Mouse (Mus musculus) heart, embryonic 14.5 days (tissue): ENCODE measurements around the gene Dusp16. TPM values are rescaled to one million over a fixed set of nuclear protein-coding genes. Genes with fewer than 3 reads are reported as not detected.

Experiments used
- ATAC-seq: fragments of 200-750 bp; cut with Nextera tagmentation; 2 replicates; pipeline ENCODE4 v1.8.0; 2017; ENCODE audit warnings: low read depth, moderate TSS enrichment; ENCODE audit not compliant: insufficient number of reproducible peaks, insufficient read depth, low FRiP score
- H3K27ac ChIP-seq, 2 experiments: fragments of 200-500 bp in 1 of 2; fragments of 300-500 bp in 1 of 2; sonication (generic) in 1 of 2; replicated peaks in 1 of 2; 2 replicates each; pipeline ENCODE4 v1.5.1; 2012 to 2014; ENCODE audit warnings: low read depth in 2 of 2, low read length in 2 of 2, control low read depth in 1 of 2, mild to moderate bottlenecking in 1 of 2, mixed read lengths in 1 of 2; ENCODE audit not compliant: control insufficient read depth in 1 of 2, insufficient read depth in 1 of 2
- H3K27me3 ChIP-seq: fragments of 300-500 bp; sonication (generic); 2 replicates; pipeline ENCODE4 v1.6.1; 2014; ENCODE audit warnings: mild to moderate bottlenecking, low read length, control low read depth; ENCODE audit not compliant: control insufficient read depth, insufficient read depth
- H3K36me3 ChIP-seq: fragments of 300-500 bp; sonication (generic); 2 replicates; pipeline ENCODE4 v1.6.1; 2014; ENCODE audit warnings: mild to moderate bottlenecking, control low read depth, low read length, mixed read lengths; ENCODE audit not compliant: control insufficient read depth, insufficient read depth
- H3K4me1 ChIP-seq, 2 experiments: fragments of 200-500 bp in 1 of 2; fragments of 300-500 bp in 1 of 2; sonication (generic) in 1 of 2; 2 replicates each; pipeline ENCODE4 v1.6.1; 2012 to 2014; ENCODE audit warnings: low read length in 2 of 2, control low read depth in 1 of 2, mixed read lengths in 1 of 2; ENCODE audit not compliant: control insufficient read depth in 2 of 2, insufficient read depth in 2 of 2
- H3K4me2 ChIP-seq: fragments of 300-500 bp; sonication (generic); 2 replicates; pipeline ENCODE4 v1.6.1; 2014; ENCODE audit warnings: mild to moderate bottlenecking, low read length
- H3K4me3 ChIP-seq, 2 experiments: fragments of 200-500 bp in 1 of 2; fragments of 300-500 bp in 1 of 2; sonication (generic) in 1 of 2; 2 replicates each; pipeline ENCODE4 v1.5.1; 2012 to 2014; ENCODE audit warnings: low read length in 2 of 2, mild to moderate bottlenecking in 2 of 2, control low read depth in 1 of 2, low read depth in 1 of 2, moderate library complexity in 1 of 2; ENCODE audit not compliant: control insufficient read depth in 1 of 2, insufficient read depth in 1 of 2
- H3K9ac ChIP-seq: fragments of 300-500 bp; sonication (generic); 2 replicates; pipeline ENCODE4 v1.6.1; 2014; ENCODE audit warnings: mild to moderate bottlenecking, low read length
- H3K9me3 ChIP-seq: fragments of 300-500 bp; sonication (generic); 2 replicates; pipeline ENCODE4 v1.6.1; 2016; ENCODE audit warnings: low read length, control low read depth; ENCODE audit not compliant: control insufficient read depth
- WGBS: fragments of 180-500 bp; shearing (Covaris S2); extraction: QIAGEN DNeasy Blood & Tissue Kit; methylation state at CpG from one replicate; pipeline ENCODE4 v1.1.7; 2014; 5-methylcytosine and 5-hydroxymethylcytosine counted together
- polyA plus RNA-seq: library from polyadenylated mRNA; unstranded; fragments of >200 nt; fragmentation: Nextera tagmentation; extraction: Ambion mirVana; gene quantifications from 2 replicates; pipeline ENCODE4 v1.2.1, GENCODE M21; 2014

The Dusp16 gene
- polyA plus RNA-seq, 1 experiment from 2014 or later = 19.7 TPM

- no peak overlapping the region for H3K4me2 ChIP-seq
- peaks cover 7 to 14% of the 10 kb centered on the region in 2 experiments; a peak in 3 of 4 replicates for H3K4me1 ChIP-seq
- no peak overlapping the region for H3K9ac ChIP-seq
- 50% methylated on average over 6 of the region's 6 CpGs for WGBS
- H3K9me3 ChIP-seq = no peaks in the 10 kb centered on the region
- no peak overlapping the region for H3K27ac ChIP-seq
- no peaks in the 10 kb centered on the region for H3K36me3 ChIP-seq
- H3K27me3 ChIP-seq = no peaks in the 10 kb centered on the region
- H3K4me3 ChIP-seq = no peak overlapping the region
- ATAC-seq = no peak
Measured at GRCm38 (mm10) chr6:134820411-134820810, 28.0 kb upstream of the Dusp16 start.

GRCm38 (mm10) chr6:134819741-134820140 is 27.3 kb upstream of the Dusp16 start:
- Histone ChIP-seq H3K27ac (no peak overlapping the region), H3K9ac (no peak overlapping the region), H3K4me3 (no peak overlapping the region), H3K9me3 (no peaks in the 10 kb centered on the region), H3K27me3 (no peaks in the 10 kb centered on the region), H3K4me1 (peaks cover 7 to 14% of the 10 kb centered on the region in 2 experiments; a peak in 3 of 4 replicates), H3K4me2 (no peak overlapping the region), H3K36me3 (no peaks in the 10 kb centered on the region)
- 59% methylated on average over 5 of the region's 5 CpGs for WGBS
- ATAC-seq = no peak

GRCm38 (mm10) chr6:134817051-134817928 is 24.9 kb upstream of the Dusp16 start:
- H3K4me3 ChIP-seq = no peak overlapping the region
- H3K36me3 ChIP-seq = no peaks in the 10 kb centered on the region
- H3K4me2 ChIP-seq = no peak overlapping the region
- no peaks in the 10 kb centered on the region for H3K9me3 ChIP-seq
- no peak for ATAC-seq
- H3K4me1 ChIP-seq = peaks cover 7 to 14% of the 10 kb centered on the region in 2 experiments; a peak in 3 of 4 replicates
- no peak overlapping the region for H3K9ac ChIP-seq
- WGBS = 43% methylated on average over 12 of the region's 12 CpGs
- H3K27ac ChIP-seq = no peak overlapping the region
- no peaks in the 10 kb centered on the region for H3K27me3 ChIP-seq

- H3K4me2 ChIP-seq = no peak overlapping the region
- H3K27me3 ChIP-seq = no peaks in the 10 kb centered on the region
- H3K4me1 ChIP-seq = peaks cover 7 to 9% of the 10 kb centered on the region in 2 experiments; a peak in 2 of 4 replicates
- ATAC-seq = no peak
- H3K36me3 ChIP-seq = no peaks in the 10 kb centered on the region
- H3K9ac ChIP-seq = no peak overlapping the region
- WGBS = 68% methylated on average over 1 of the region's 1 CpGs
- H3K4me3 ChIP-seq = no peak overlapping the region
- H3K27ac ChIP-seq = no peak overlapping the region
- H3K9me3 ChIP-seq = no peaks in the 10 kb centered on the region
Measured at GRCm38 (mm10) chr6:134813066-134813465, 20.6 kb upstream of the Dusp16 start.

DNA sequence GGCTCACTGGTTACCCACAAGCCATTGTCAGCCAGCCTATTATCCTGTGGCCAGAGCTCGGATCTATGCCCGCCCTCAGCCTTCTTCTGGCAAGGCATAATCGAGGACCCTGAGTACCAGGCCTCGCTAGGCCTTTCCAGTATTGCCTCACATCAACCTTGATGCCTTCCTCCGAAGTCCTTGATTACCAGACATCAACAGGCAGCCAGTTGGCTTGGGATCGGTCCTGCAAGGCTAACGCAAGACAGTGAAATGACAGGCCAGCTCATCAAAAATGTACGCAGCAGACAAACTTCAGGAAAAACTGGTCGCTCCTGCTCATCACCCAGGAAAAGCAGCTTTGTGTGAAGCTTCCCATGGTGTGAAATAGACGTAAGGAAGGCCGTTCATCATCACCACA is 15.4 kb upstream of the Dusp16 start:
- Histone ChIP-seq H3K27me3 (no peaks in the 10 kb centered on the region), H3K4me3 (no peak overlapping the region), H3K36me3 (no peaks in the 10 kb centered on the region), H3K9me3 (no peaks in the 10 kb centered on the region), H3K4me1 (no peaks in the 10 kb centered on the region), H3K27ac (no peak overlapping the region), H3K4me2 (no peak overlapping the region), H3K9ac (no peak overlapping the region)
- ATAC-seq = no peak
- WGBS = 90% methylated on average over 11 of the region's 11 CpGs

DNA sequence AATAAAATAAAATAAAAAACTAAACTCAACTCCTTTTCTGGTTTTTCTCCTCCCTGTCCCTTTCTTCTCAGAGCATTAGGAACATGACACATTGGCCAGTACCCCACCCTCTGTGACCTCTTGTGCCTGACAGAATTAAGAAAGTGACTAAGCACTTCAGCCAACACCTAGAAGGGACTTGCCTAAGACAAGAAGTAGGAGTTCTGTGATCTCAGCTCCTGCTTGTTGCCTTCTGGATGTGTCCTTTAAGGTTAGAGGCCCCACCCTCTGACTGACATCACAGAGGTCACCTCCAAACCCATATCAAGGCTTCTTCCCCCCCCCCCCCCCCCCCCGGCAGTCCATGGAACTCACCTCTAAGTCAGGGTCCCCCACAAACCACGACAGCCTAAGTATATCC is 14.7 kb upstream of the Dusp16 start:
- ATAC-seq = no peak
- Histone ChIP-seq H3K27ac (no peak overlapping the region), H3K27me3 (no peaks in the 10 kb centered on the region), H3K4me1 (no peaks in the 10 kb centered on the region), H3K4me3 (no peak overlapping the region), H3K9me3 (no peaks in the 10 kb centered on the region), H3K9ac (no peak overlapping the region), H3K4me2 (no peak overlapping the region), H3K36me3 (no peaks in the 10 kb centered on the region)
- WGBS = 79% methylated on average over 1 of the region's 2 CpGs

DNA sequence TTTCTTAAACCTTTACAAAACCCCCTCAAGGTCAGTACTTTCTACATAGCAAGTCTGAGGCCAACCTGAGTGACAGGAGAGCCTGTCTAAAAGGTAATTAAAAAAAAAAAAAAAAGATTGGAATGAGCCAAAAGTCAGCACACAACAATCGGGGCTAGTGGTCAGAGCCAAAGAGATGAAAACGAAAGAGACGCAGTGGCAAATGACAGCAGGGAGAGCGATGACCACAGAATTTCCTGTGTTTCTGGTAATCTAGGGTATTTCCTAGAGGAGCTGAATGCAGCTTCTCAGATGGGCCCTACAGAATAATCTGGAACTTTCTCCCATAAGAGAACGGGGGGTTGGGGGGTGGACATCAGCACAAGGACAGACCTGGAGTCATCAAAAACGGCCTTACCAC is 13.7 kb upstream of the Dusp16 start:
- Histone ChIP-seq H3K27ac (no peak overlapping the region), H3K9ac (no peak overlapping the region), H3K27me3 (no peaks in the 10 kb centered on the region), H3K4me2 (no peak overlapping the region), H3K9me3 (no peaks in the 10 kb centered on the region), H3K4me3 (no peak overlapping the region), H3K36me3 (no peaks in the 10 kb centered on the region), H3K4me1 (no peaks in the 10 kb centered on the region)
- no peak for ATAC-seq
- WGBS = 85% methylated on average over 6 of the region's 6 CpGs
